7 mouse cellular contexts compared by ENCODE assay signal in the genomic region with DNA sequence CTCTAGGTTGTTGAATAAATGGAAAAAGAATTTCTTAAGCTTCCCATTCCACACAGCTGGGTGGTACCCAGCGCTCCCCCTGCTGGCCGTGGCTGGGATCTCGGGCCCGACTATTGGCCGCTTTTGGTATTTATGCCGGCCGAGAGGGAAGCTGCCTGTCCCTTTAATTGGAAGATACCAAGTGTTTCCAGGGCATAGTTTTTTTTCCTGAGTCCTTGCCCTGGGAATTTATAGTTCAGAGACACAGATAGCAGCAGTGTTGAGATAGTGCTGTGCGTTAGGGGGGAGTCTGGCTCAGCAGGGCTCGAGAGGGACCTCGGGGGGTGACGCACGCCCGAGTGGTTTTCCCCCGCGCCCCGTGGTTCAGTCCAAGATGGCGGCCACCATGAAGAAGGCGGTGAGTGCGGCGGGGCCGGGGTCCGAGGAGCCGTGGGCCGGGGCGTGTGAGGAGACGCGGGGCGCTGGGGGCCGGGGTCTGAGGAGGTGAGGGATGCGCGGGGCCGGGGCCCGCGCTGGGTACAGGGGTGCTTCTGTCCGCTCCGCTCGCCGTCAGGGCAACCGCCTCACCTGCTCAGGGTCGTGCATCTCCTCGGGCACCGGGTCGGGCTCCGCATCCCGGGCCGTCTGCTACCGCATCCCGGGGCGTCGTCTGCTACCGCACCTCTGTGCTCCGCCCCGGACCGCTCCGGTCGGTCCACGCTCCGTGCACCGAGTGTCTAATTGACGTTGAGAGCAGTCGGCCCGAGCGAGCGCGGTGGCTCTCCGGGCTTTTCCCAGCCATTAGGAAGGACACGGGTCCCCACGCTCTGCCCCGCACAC. TPM values are rescaled to one million over a fixed set of nuclear protein-coding genes. Genes with fewer than 3 reads are reported as not detected.
DNase-seq lines count a peak whose midpoint lies in the region; ATAC-seq lines count a peak whose summit lies in the region.

No protein-coding gene starts in this region.

- peaks cover 19% of the 10 kb centered on the region; the same call in 1 of the 2 replicates for H3K4me1 ChIP-seq in intestine, embryonic 15.5 days (replicated peaks)
- H3K4me1 ChIP-seq in midbrain, embryonic 10.5 days, result peaks cover 32% of the 10 kb centered on the region

- H3K36me3 ChIP-seq in intestine, embryonic 15.5 days, result no peaks in the 10 kb centered on the region
- H3K36me3 ChIP-seq in midbrain, embryonic 10.5 days, result peaks cover 21% of the 10 kb centered on the region

- H3K27me3 ChIP-seq in intestine, embryonic 15.5 days (replicated peaks), result no peaks in the 10 kb centered on the region
- peaks cover 4% of the 10 kb centered on the region; the same call in 1 of the 2 replicates for H3K27me3 ChIP-seq in midbrain, embryonic 10.5 days (ENCODE audit: low read depth, poor library complexity, severe bottlenecking)

- H3K4me3 ChIP-seq in intestine, embryonic 15.5 days (replicated peaks), result peak overlapping the region; percentile 99
- H3K4me3 ChIP-seq in midbrain, embryonic 10.5 days, result peak overlapping the region; percentile 98

- peak overlapping the region; percentile 90 for H3K9ac ChIP-seq in intestine, embryonic 15.5 days

- ATAC-seq in intestine, embryonic 15.5 days, result peak; percentile 86

- intact Hi-C loops in left cerebral cortex, postnatal 25 days (cut with DNase I), result no loop called here

- WGBS in intestine, embryonic 15.5 days, result under 1% methylated on average over 69 of the region's 69 CpGs
- WGBS in midbrain, embryonic 10.5 days, result under 1% methylated on average over 68 of the region's 69 CpGs

- H3K9me3 ChIP-seq in intestine, embryonic 15.5 days, result no peaks in the 10 kb centered on the region
- H3K9me3 ChIP-seq in midbrain, embryonic 10.5 days (replicated peaks), result no peaks in the 10 kb centered on the region

- DNase-seq in adrenal gland, adult (ENCODE audit: inconsistent age in 2 of 2, low spot score in 1 of 2), result peak; percentile 90 to 97
- DNase-seq in embryo, embryonic 10.5 days (ENCODE audit: low spot score), result peak; percentile 93
- DNase-seq in gastrocnemius, postnatal 25 days, result peak; percentile 82
- DNase-seq in left cerebral cortex, postnatal 25 days (ENCODE audit: low spot score in 2 of 2), result peak; percentile 91 to 96
- DNase-seq in midbrain, embryonic 10.5 days (ENCODE audit: low spot score), result peak; percentile 91
- peak; percentile 95 for DNase-seq in right cerebral cortex, postnatal 4 days

- peak overlapping the region; percentile 73 for H3K27ac ChIP-seq in intestine, embryonic 15.5 days
- peak overlapping the region; percentile 100 for H3K27ac ChIP-seq in midbrain, embryonic 10.5 days (replicated peaks)

- H3K4me2 ChIP-seq in intestine, embryonic 15.5 days (replicated peaks), result peak overlapping the region; percentile 71

RNA-seq across cellular contexts. Expression of a gene that starts 14.3 kb away (rescaled TPM):
- total RNA-seq in gastrocnemius, postnatal 25 days (2021), result not detected
- polyA plus RNA-seq in intestine, embryonic 15.5 days (2015; fragmentation: Nextera tagmentation; extraction: Ambion mirVana), result not detected in 2 replicates
- not detected for total RNA-seq in left cerebral cortex, postnatal 25 days (2021)
- not detected in 2 replicates for polyA plus RNA-seq in midbrain, embryonic 10.5 days (2016; fragmentation: Nextera tagmentation; extraction: Ambion mirVana)

RNA-seq across cellular contexts. Expression of a gene that starts 15.1 kb away (rescaled TPM):
- total RNA-seq in gastrocnemius, postnatal 25 days (2021), result 10 to 100 TPM; 12.9 to 14.2 TPM
- polyA plus RNA-seq in intestine, embryonic 15.5 days (2015; fragmentation: Nextera tagmentation; extraction: Ambion mirVana), result 61.6 and 81.4 TPM in 2 replicates
- total RNA-seq in left cerebral cortex, postnatal 25 days (2021), result 10 to 100 TPM; 29.4 to 31.0 TPM
- polyA plus RNA-seq in midbrain, embryonic 10.5 days (2016; fragmentation: Nextera tagmentation; extraction: Ambion mirVana), result 97.8 and 106 TPM in 2 replicates

Comparison
In these comparisons a context has a peak if more than half of its experiments do, and no peak if none do; other contexts are left out.
1. Peak in every context shown above with its lines: DNase-seq, ATAC-seq, H3K4me3 ChIP-seq and H3K27ac ChIP-seq.